Mouse (Mus musculus) erythroid progenitor cell, adult 5-6 weeks (primary cell): ENCODE results near the gene Gnpat. TPM values are rescaled to one million over a fixed set of nuclear protein-coding genes. Genes with fewer than 3 reads are reported as not detected.

Experiments
- ATAC-seq: replicated peaks from 2 replicates; pipeline ENCODE4 v1.8.0; 2016; ENCODE audit warnings: moderate number of reproducible peaks, mild to moderate bottlenecking, moderate TSS enrichment, inconsistent platforms; ENCODE audit not compliant: poor library complexity, low FRiP score, severe bottlenecking
- total RNA-seq, 2 experiments: library from RNA; stranded (forward) in 1 of 2; stranded (reverse) in 1 of 2; fragments of 150-400 nt in 1 of 2; fragments of 186-747, 209-891 nt in 1 of 2; gene quantifications; 2 replicates each; pipeline versions ENCODE4 v1.2.3 to v1.2.4; 2015 to 2017; ENCODE audit warnings: low replicate concordance in 2 of 2

The Gnpat gene
- total RNA-seq, 2 experiments from 2014 or later, result 22.5 to 35.2 TPM

GRCm38 (mm10) chr8:124930086-124930485 is 67.3 kb downstream of the Gnpat start:
- ATAC-seq, result no peak

GRCm38 (mm10) chr8:124930649-124931048 is 67.8 kb downstream of the Gnpat start:
- ATAC-seq, result no peak

GRCm38 (mm10) chr8:124932435-124932834 is 69.6 kb downstream of the Gnpat start:
- no peak for ATAC-seq

GRCm38 (mm10) chr8:124935116-124935515 is 72.3 kb downstream of the Gnpat start:
- ATAC-seq, result no peak

- ATAC-seq, result no peak
Observed at GRCm38 (mm10) chr8:124936699-124937098, 73.9 kb downstream of the Gnpat start.

- no peak for ATAC-seq
Observed at GRCm38 (mm10) chr8:124937293-124937692, 74.5 kb downstream of the Gnpat start.

Other genes starting within 250 kb of the Gnpat start
- 38.6 and 42.8 TPM in 2 replicates for gene 2310022B05Rik, start 199.7 kb upstream of the Gnpat start, total RNA-seq (2015; ENCODE audit: low replicate concordance)
- gene 2310022B05Rik, start 199.7 kb upstream of the Gnpat start, total RNA-seq (2017; ENCODE audit: low replicate concordance), result 12.5 and 17.8 TPM in 2 replicates
- 26.3 and 34.8 TPM in 2 replicates for gene Ttc13, start 141.1 kb upstream of the Gnpat start, total RNA-seq (2015; ENCODE audit: low replicate concordance)
- gene Ttc13, start 141.1 kb upstream of the Gnpat start, total RNA-seq (2017; ENCODE audit: low replicate concordance), result 25.9 and 26.0 TPM in 2 replicates
- gene Arv1, start 140.9 kb upstream of the Gnpat start, total RNA-seq (2015; ENCODE audit: low replicate concordance), result 1.7 TPM in 1 of 2 replicates, not detected in the other
- gene Arv1, start 140.9 kb upstream of the Gnpat start, total RNA-seq (2017; ENCODE audit: low replicate concordance), result 2.3 TPM in 1 of 2 replicates, not detected in the other
- gene Fam89a, start 111.2 kb upstream of the Gnpat start, total RNA-seq (2015; ENCODE audit: low replicate concordance), result not detected in 2 replicates
- gene Fam89a, start 111.2 kb upstream of the Gnpat start, total RNA-seq (2017; ENCODE audit: low replicate concordance), result not detected in 2 replicates
- not detected in 2 replicates for gene Trim67, start 69.9 kb upstream of the Gnpat start, total RNA-seq (2015; ENCODE audit: low replicate concordance)
- gene Trim67, start 69.9 kb upstream of the Gnpat start, total RNA-seq (2017; ENCODE audit: low replicate concordance), result not detected in 2 replicates
- gene 2810004N23Rik, start 87 bp downstream of the Gnpat start, total RNA-seq (2015; ENCODE audit: low replicate concordance), result 4.0 and 5.4 TPM in 2 replicates
- gene 2810004N23Rik, start 87 bp downstream of the Gnpat start, total RNA-seq (2017; ENCODE audit: low replicate concordance), result 5.7 and 7.4 TPM in 2 replicates
- 1.8 and 7.1 TPM in 2 replicates for gene Exoc8, start 34.7 kb downstream of the Gnpat start, total RNA-seq (2015; ENCODE audit: low replicate concordance)
- 7.9 and 11.4 TPM in 2 replicates for gene Exoc8, start 34.7 kb downstream of the Gnpat start, total RNA-seq (2017; ENCODE audit: low replicate concordance)
- gene Sprtn, start 34.9 kb downstream of the Gnpat start, total RNA-seq (2015; ENCODE audit: low replicate concordance), result 15.9 and 17.7 TPM in 2 replicates
- gene Sprtn, start 34.9 kb downstream of the Gnpat start, total RNA-seq (2017; ENCODE audit: low replicate concordance), result 16.6 and 20.2 TPM in 2 replicates
- gene Egln1, start 86.3 kb downstream of the Gnpat start, total RNA-seq (2015; ENCODE audit: low replicate concordance), result 2.5 and 5.4 TPM in 2 replicates
- gene Egln1, start 86.3 kb downstream of the Gnpat start, total RNA-seq (2017; ENCODE audit: low replicate concordance), result 2.2 and 2.9 TPM in 2 replicates
- 8.0 and 13.3 TPM in 2 replicates for gene Tsnax, start 150.0 kb downstream of the Gnpat start, total RNA-seq (2015; ENCODE audit: low replicate concordance)
- gene Tsnax, start 150.0 kb downstream of the Gnpat start, total RNA-seq (2017; ENCODE audit: low replicate concordance), result 6.7 and 7.0 TPM in 2 replicates
- 0.84 TPM in 1 of 2 replicates, not detected in the other for gene Disc1, start 191.2 kb downstream of the Gnpat start, total RNA-seq (2015; ENCODE audit: low replicate concordance)
- 0.51 and 1.6 TPM in 2 replicates for gene Disc1, start 191.2 kb downstream of the Gnpat start, total RNA-seq (2017; ENCODE audit: low replicate concordance)